Mouse (Mus musculus) myocyte (in vitro differentiated cells): ENCODE data around the gene Gm42669.

ENCODE experiments used
- MAX ChIP-seq: IDR thresholded peaks from one replicate; pipeline ENCODE4 v1.6.1; 2011; ENCODE audit warnings: low read depth, mild to moderate bottlenecking, control low read depth
- MYOD1 ChIP-seq, 3 experiments: IDR thresholded peaks; one replicate each; pipeline ENCODE4 v1.6.1; 2011; ENCODE audit warnings: control low read depth in 2 of 3, low read depth in 2 of 3, mild to moderate bottlenecking in 2 of 3, moderate library complexity in 1 of 3; ENCODE audit not compliant: insufficient read length in 2 of 3, control insufficient read depth in 1 of 3
- MYOG ChIP-seq, 3 experiments: IDR thresholded peaks; one replicate each; pipeline ENCODE4 v1.6.1; 2011; ENCODE audit warnings: control low read depth in 2 of 3, low read depth in 2 of 3, mild to moderate bottlenecking in 2 of 3; ENCODE audit not compliant: insufficient read length in 2 of 3, control insufficient read depth in 1 of 3, insufficient read depth in 1 of 3
- POLR2A ChIP-seq: IDR thresholded peaks from one replicate; pipeline ENCODE4 v1.6.1; 2011; ENCODE audit warnings: low read depth, mild to moderate bottlenecking, control low read depth, moderate library complexity; ENCODE audit not compliant: insufficient read length
- POLR2AphosphoS2 ChIP-seq: IDR thresholded peaks from one replicate; pipeline ENCODE4 v1.6.1; 2011; ENCODE audit warnings: low read depth, control low read depth; ENCODE audit not compliant: insufficient read length
- REST ChIP-seq: IDR thresholded peaks from one replicate; pipeline ENCODE4 v1.6.1; 2011; ENCODE audit warnings: mild to moderate bottlenecking, control low read depth, moderate library complexity; ENCODE audit not compliant: insufficient read depth, insufficient read length
- SRF ChIP-seq: IDR thresholded peaks from one replicate; pipeline ENCODE4 v1.6.1; 2011; ENCODE audit warnings: low read depth; ENCODE audit not compliant: control insufficient read depth, insufficient read length
- TCF12 ChIP-seq: IDR thresholded peaks from one replicate; pipeline ENCODE4 v1.6.1; 2011; ENCODE audit warnings: mild to moderate bottlenecking, control low read depth; ENCODE audit not compliant: poor library complexity, insufficient read depth, severe bottlenecking
- USF1 ChIP-seq: IDR thresholded peaks from one replicate; pipeline ENCODE4 v1.6.1; 2011; ENCODE audit warnings: low read depth, mild to moderate bottlenecking, control low read depth, moderate library complexity

DNA sequence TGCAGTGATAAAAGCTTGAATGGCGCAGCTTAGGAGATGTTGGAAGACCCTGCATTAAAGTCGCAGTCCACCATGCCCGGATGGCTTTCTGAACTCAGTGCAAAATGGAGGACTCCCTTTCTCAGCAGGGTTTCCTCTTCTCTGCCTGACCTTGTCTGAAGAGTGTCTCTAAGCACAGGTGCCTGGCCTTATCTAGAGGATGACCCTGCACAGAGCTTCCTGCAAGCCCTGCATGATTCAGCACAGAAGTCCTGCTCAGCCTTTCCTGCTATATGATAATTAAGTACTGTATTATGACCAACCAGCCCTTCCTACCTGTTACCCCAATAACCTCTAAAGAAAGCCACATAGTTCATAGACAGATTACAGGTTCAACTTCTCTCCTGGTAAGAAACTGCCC lies 8.0 kb downstream of the Gm42669 start:
- no peak for TF ChIP-seq MYOD1 (IDR thresholded peaks at IDR 0.05; ENCODE audit: control insufficient read depth in 1 of 3, insufficient read length in 2 of 3, low read depth in 2 of 3)
- no peak for TF ChIP-seq POLR2A
- TF ChIP-seq USF1: no peak
- TF ChIP-seq MAX: no peak
- TF ChIP-seq POLR2AphosphoS2: no peak
- TF ChIP-seq REST: no peak
- no peak for TF ChIP-seq SRF
- TF ChIP-seq TCF12: no peak
- TF ChIP-seq MYOG (IDR thresholded peaks at IDR 0.05; ENCODE audit: control insufficient read depth in 1 of 3, insufficient read depth in 1 of 3, insufficient read length in 2 of 3, low read depth in 2 of 3): no peak
